Mouse (Mus musculus): ENCODE data around the gene Ckap2. TPM values are rescaled to one million over a fixed set of nuclear protein-coding genes. Genes with fewer than 3 reads are reported as not detected.

The Ckap2 gene
- 1.8 and 2.6 TPM in 2 replicates for polyA plus RNA-seq (2012; rRNA removed)

GRCm38 (mm10) chr8:22185431-22186397 is at the start of gene Ckap2:
TSS of gene Ckap2 (minus strand) at chr8:22185819.
- no peaks in the 10 kb centered on the region for H3K36me3 ChIP-seq (ENCODE audit: control insufficient read depth, insufficient read depth, low read length)
- no peaks in the 10 kb centered on the region for H3K27me3 ChIP-seq (ENCODE audit: control insufficient read depth, insufficient read depth, low read length)
- H3K4me3 ChIP-seq (ENCODE audit: extremely low read depth, insufficient read depth, insufficient read length) = peak within 1 kb of the TSS; percentile 88
- 3% methylated on average over 63 of the region's 63 CpGs for WGBS
- DNase-seq (ENCODE audit: low read depth in 1 of 2, low spot score in 2 of 2) = peak; percentile 30 to 72
- TF ChIP-seq POLR2A (IDR thresholded peaks at IDR 0.05; ENCODE audit: low read depth, low read length) = no peak
- no peak for TF ChIP-seq CTCF (IDR thresholded peaks at IDR 0.05; ENCODE audit: extremely low read depth, insufficient read depth, insufficient read length, insufficient replicate concordance)
- H3K27ac ChIP-seq (ENCODE audit: insufficient read depth, low read length) = no peak within 1 kb of the TSS; the same call in 1 of the 2 replicates
- peaks cover 2% of the 10 kb centered on the region; the same call in 1 of the 2 replicates for H3K4me1 ChIP-seq (ENCODE audit: control insufficient read depth, insufficient read depth, insufficient read length)

- H3K27me3 ChIP-seq (ENCODE audit: control insufficient read depth, insufficient read depth, low read length) = no peaks in the 10 kb centered on the region
- no peak for TF ChIP-seq POLR2A (IDR thresholded peaks at IDR 0.05; ENCODE audit: low read depth, low read length)
- TF ChIP-seq CTCF (IDR thresholded peaks at IDR 0.05; ENCODE audit: extremely low read depth, insufficient read depth, insufficient read length, insufficient replicate concordance) = no peak
- H3K36me3 ChIP-seq (ENCODE audit: control insufficient read depth, insufficient read depth, low read length) = no peaks in the 10 kb centered on the region
- H3K4me1 ChIP-seq (ENCODE audit: control insufficient read depth, insufficient read depth, insufficient read length) = peaks cover 11% of the 10 kb centered on the region
- no peak for DNase-seq (ENCODE audit: low read depth in 1 of 2, low spot score in 2 of 2)
- H3K4me3 ChIP-seq (ENCODE audit: extremely low read depth, insufficient read depth, insufficient read length) = peak overlapping the region; percentile 12; the same call in 1 of the 2 replicates
- WGBS = 8% methylated on average over 7 of the region's 7 CpGs
- H3K27ac ChIP-seq (ENCODE audit: insufficient read depth, low read length) = no peak overlapping the region
Measured at GRCm38 (mm10) chr8:22228621-22229020, 43.0 kb upstream of the Ckap2 start.

DNA sequence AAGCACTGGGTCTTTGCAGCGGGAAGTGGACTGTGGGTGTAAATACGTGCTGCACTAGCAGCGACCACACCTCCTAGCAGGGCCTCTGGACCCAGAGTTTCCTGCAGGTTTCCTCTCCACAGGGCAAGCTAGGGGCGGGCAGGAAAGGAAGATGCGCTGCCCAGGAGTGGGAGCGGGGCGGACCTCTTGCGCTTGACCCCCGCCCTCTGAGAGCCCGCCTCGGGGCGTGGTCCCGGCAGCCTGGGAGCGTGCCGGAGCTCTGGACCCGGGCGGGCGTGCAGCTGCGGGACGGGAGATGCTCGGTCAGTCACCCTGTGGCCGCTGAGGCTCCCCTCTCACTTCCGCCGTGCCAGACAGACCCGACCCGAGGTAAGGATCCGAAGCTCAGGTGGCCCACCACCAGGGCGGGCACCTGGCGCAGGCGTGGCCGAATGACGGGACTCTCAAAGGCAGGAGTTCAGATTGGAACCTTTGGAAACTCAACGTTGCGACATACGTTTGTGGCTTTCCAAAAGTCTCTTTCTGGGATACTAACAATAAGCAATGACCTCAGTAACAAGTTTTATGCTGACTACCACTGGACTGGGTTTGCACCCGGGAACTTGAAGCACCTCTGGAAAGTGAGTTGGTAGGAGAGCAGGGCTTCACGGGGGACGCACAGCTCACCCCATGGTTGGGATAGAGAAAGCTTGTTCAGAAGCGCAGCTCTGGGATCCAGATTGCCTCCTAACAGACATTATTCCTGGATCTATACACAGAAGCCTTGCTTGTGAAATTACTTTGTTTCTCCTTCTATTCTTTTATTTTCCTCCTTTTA is 41.6 kb upstream of the Ckap2 start, which contains the start of gene Thsd1:
Thsd1 (plus strand) TSS at position 253 of the 817 bp plus-strand sequence.
- TF ChIP-seq POLR2A (IDR thresholded peaks at IDR 0.05; ENCODE audit: low read depth, low read length) = no peak
- no peak for TF ChIP-seq CTCF (IDR thresholded peaks at IDR 0.05; ENCODE audit: extremely low read depth, insufficient read depth, insufficient read length, insufficient replicate concordance)
- Histone ChIP-seq H3K27ac (ENCODE audit: insufficient read depth, low read length) (no peak within 1 kb of the TSS), H3K4me3 (ENCODE audit: extremely low read depth, insufficient read depth, insufficient read length) (peak within 1 kb of the TSS; percentile 65), H3K27me3 (ENCODE audit: control insufficient read depth, insufficient read depth, low read length) (no peaks in the 10 kb centered on the region), H3K36me3 (ENCODE audit: control insufficient read depth, insufficient read depth, low read length) (no peaks in the 10 kb centered on the region), H3K4me1 (ENCODE audit: control insufficient read depth, insufficient read depth, insufficient read length) (peaks cover 11% of the 10 kb centered on the region)
- peak in 1 of 2 experiments; percentile 19 for DNase-seq (ENCODE audit: low read depth in 1 of 2, low spot score in 2 of 2)
- WGBS = under 1% methylated on average over 39 of the region's 39 CpGs

- peaks cover 11% of the 10 kb centered on the region for H3K4me1 ChIP-seq (ENCODE audit: control insufficient read depth, insufficient read depth, insufficient read length)
- no peak overlapping the region for H3K4me3 ChIP-seq (ENCODE audit: extremely low read depth, insufficient read depth, insufficient read length)
- no peaks in the 10 kb centered on the region for H3K27me3 ChIP-seq (ENCODE audit: control insufficient read depth, insufficient read depth, low read length)
- DNase-seq (ENCODE audit: low read depth in 1 of 2, low spot score in 2 of 2) = no peak
- 48% methylated on average over 8 of the region's 8 CpGs for WGBS
- no peaks in the 10 kb centered on the region for H3K36me3 ChIP-seq (ENCODE audit: control insufficient read depth, insufficient read depth, low read length)
- no peak for TF ChIP-seq CTCF (IDR thresholded peaks at IDR 0.05; ENCODE audit: extremely low read depth, insufficient read depth, insufficient read length, insufficient replicate concordance)
- TF ChIP-seq POLR2A (IDR thresholded peaks at IDR 0.05; ENCODE audit: low read depth, low read length) = no peak
- no peak overlapping the region for H3K27ac ChIP-seq (ENCODE audit: insufficient read depth, low read length)
Measured at GRCm38 (mm10) chr8:22226361-22226760, 40.7 kb upstream of the Ckap2 start.

GRCm38 (mm10) chr8:22214826-22215225 is 29.2 kb upstream of the Ckap2 start:
- Histone ChIP-seq H3K27me3 (ENCODE audit: control insufficient read depth, insufficient read depth, low read length) (no peaks in the 10 kb centered on the region), H3K4me3 (ENCODE audit: extremely low read depth, insufficient read depth, insufficient read length) (no peak overlapping the region), H3K27ac (ENCODE audit: insufficient read depth, low read length) (no peak overlapping the region), H3K4me1 (ENCODE audit: control insufficient read depth, insufficient read depth, insufficient read length) (no peaks in the 10 kb centered on the region), H3K36me3 (ENCODE audit: control insufficient read depth, insufficient read depth, low read length) (peaks cover 20% of the 10 kb centered on the region)
- DNase-seq (ENCODE audit: low read depth in 1 of 2, low spot score in 2 of 2) = no peak
- no peak for TF ChIP-seq CTCF (IDR thresholded peaks at IDR 0.05; ENCODE audit: extremely low read depth, insufficient read depth, insufficient read length, insufficient replicate concordance)
- 92% methylated on average over 10 of the region's 10 CpGs for WGBS

GRCm38 (mm10) chr8:22209012-22209411 is 23.4 kb upstream of the Ckap2 start:
- no peak overlapping the region for H3K27ac ChIP-seq (ENCODE audit: insufficient read depth, low read length)
- WGBS = 48% methylated on average over 5 of the region's 5 CpGs
- DNase-seq (ENCODE audit: low read depth in 1 of 2, low spot score in 2 of 2) = no peak
- H3K4me1 ChIP-seq (ENCODE audit: control insufficient read depth, insufficient read depth, insufficient read length) = no peaks in the 10 kb centered on the region
- H3K36me3 ChIP-seq (ENCODE audit: control insufficient read depth, insufficient read depth, low read length) = peaks cover 22% of the 10 kb centered on the region
- no peaks in the 10 kb centered on the region for H3K27me3 ChIP-seq (ENCODE audit: control insufficient read depth, insufficient read depth, low read length)
- TF ChIP-seq POLR2A (IDR thresholded peaks at IDR 0.05; ENCODE audit: low read depth, low read length) = no peak
- TF ChIP-seq CTCF (IDR thresholded peaks at IDR 0.05; ENCODE audit: extremely low read depth, insufficient read depth, insufficient read length, insufficient replicate concordance) = no peak
- no peak overlapping the region for H3K4me3 ChIP-seq (ENCODE audit: extremely low read depth, insufficient read depth, insufficient read length)

Data from spleen, adult 2 months (tissue).